In the genomic region with DNA sequence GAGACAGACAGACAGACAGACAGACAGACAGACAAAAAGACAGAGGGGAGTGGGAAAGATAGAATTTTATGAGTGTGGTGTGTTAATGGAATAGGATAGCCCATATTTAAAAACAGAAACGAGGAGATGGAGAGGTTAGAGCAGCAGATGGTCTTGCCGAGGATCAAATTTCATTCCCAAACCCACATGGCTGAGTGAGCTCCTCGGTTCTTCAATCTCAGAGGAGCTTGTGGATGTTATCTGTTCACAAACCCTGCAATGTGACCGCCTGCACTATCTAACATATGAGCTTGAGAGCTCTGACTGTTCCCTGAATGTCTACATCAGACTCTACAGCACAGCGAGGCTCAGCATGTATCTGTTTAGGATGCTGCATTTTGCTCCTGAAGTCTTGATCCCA, we compare ENCODE assay signal across 29 mouse cellular contexts. TPM values are rescaled to one million over a fixed set of nuclear protein-coding genes. Genes with fewer than 3 reads are reported as not detected.
DNase-seq lines count a peak whose midpoint lies in the region; ATAC-seq and TF ChIP-seq lines count a peak whose summit lies in the region.
"Had no signal": no experiment of that assay in that cellular context is flagged by ENCODE, and none has a peak within 500 bp of the region (broad histone marks: within the 10 kb centered on the region; RNA-seq: fewer than 3 reads in every experiment).

No protein-coding gene starts in this region.

- H3K9me3 ChIP-seq in kidney, embryonic 15.5 days (replicated peaks): no peaks in the 10 kb centered on the region
- no peaks in the 10 kb centered on the region for H3K9me3 ChIP-seq in limb, embryonic 13.5 days
- H3K9me3 ChIP-seq in limb, embryonic 10.5 days (replicated peaks): no peaks in the 10 kb centered on the region
- H3K9me3 ChIP-seq: embryonic facial prominence, embryonic 13.5 days; forebrain, embryonic 10.5 days; forebrain, embryonic 13.5 days; heart, embryonic 10.5 days; heart, embryonic 13.5 days had no signal

- no peaks in the 10 kb centered on the region for H3K27me3 ChIP-seq in kidney, embryonic 15.5 days
- no peaks in the 10 kb centered on the region for H3K27me3 ChIP-seq in limb, embryonic 13.5 days
- H3K27me3 ChIP-seq in limb, embryonic 10.5 days (ENCODE audit: low read depth, poor library complexity, severe bottlenecking): no peaks in the 10 kb centered on the region
- H3K27me3 ChIP-seq: embryonic facial prominence, embryonic 13.5 days; forebrain, embryonic 13.5 days; heart, embryonic 13.5 days had no signal

- TF ChIP-seq CTCF in layer of hippocampus, adult 2 months (conservative IDR thresholded peaks at IDR 0.05): no peak

- 17% methylated on average over 5 of the region's 5 CpGs for WGBS in kidney, embryonic 15.5 days
- 33% methylated on average over 5 of the region's 5 CpGs for WGBS in limb, embryonic 13.5 days
- 46% methylated on average over 5 of the region's 5 CpGs for WGBS in limb, embryonic 10.5 days

- peak overlapping the region; percentile 64 for H3K27ac ChIP-seq in kidney, embryonic 15.5 days
- no peak overlapping the region for H3K27ac ChIP-seq in limb, embryonic 13.5 days
- H3K27ac ChIP-seq in limb, embryonic 10.5 days: no peak overlapping the region
- no peak overlapping the region for H3K27ac ChIP-seq in layer of hippocampus, adult 2 months
- H3K27ac ChIP-seq: embryonic facial prominence, embryonic 13.5 days; forebrain, embryonic 10.5 days; forebrain, embryonic 13.5 days; heart, adult 2 months; heart, embryonic 10.5 days; heart, embryonic 13.5 days; hindbrain, embryonic 14.5 days; hindbrain, postnatal 0 days had no signal

- no peaks in the 10 kb centered on the region for H3K36me3 ChIP-seq in kidney, embryonic 15.5 days
- H3K36me3 ChIP-seq in limb, embryonic 13.5 days: no peaks in the 10 kb centered on the region
- H3K36me3 ChIP-seq in limb, embryonic 10.5 days: no peaks in the 10 kb centered on the region
- H3K36me3 ChIP-seq: embryonic facial prominence, embryonic 13.5 days; forebrain, embryonic 10.5 days; heart, embryonic 13.5 days had no signal

- ATAC-seq in kidney, embryonic 15.5 days (replicated peaks; ENCODE audit: low FRiP score): peak; percentile 44
- peak; percentile 40; the same call in 1 of the 2 replicates for ATAC-seq in limb, embryonic 13.5 days (ENCODE audit: low FRiP score, low read depth)
- ATAC-seq: CD4-positive, CD25-positive, alpha-beta regulatory T cell, adult 4 months; forebrain, embryonic 13.5 days; forebrain, embryonic 16.5 days; hindbrain, postnatal 0 days had no signal

- H3K4me1 ChIP-seq in kidney, embryonic 15.5 days: peaks cover 16% of the 10 kb centered on the region
- no peaks in the 10 kb centered on the region for H3K4me1 ChIP-seq in limb, embryonic 13.5 days
- H3K4me1 ChIP-seq in limb, embryonic 10.5 days: no peaks in the 10 kb centered on the region; the same call in 1 of the 2 replicates
- H3K4me1 ChIP-seq: embryonic facial prominence, embryonic 13.5 days; forebrain, embryonic 10.5 days; forebrain, embryonic 13.5 days; heart, embryonic 10.5 days had no signal

- H3K9ac ChIP-seq in kidney, embryonic 15.5 days: no peak overlapping the region
- no peak overlapping the region for H3K9ac ChIP-seq in limb, embryonic 13.5 days
- H3K9ac ChIP-seq: embryonic facial prominence, embryonic 13.5 days; forebrain, embryonic 13.5 days; heart, embryonic 13.5 days; hindbrain, embryonic 14.5 days had no signal

- H3K4me2 ChIP-seq in kidney, embryonic 15.5 days: no peak overlapping the region
- H3K4me2 ChIP-seq in limb, embryonic 13.5 days (replicated peaks): no peak overlapping the region
- H3K4me2 ChIP-seq: embryonic facial prominence, embryonic 13.5 days; forebrain, embryonic 13.5 days; heart, embryonic 13.5 days; hindbrain, embryonic 14.5 days had no signal

- no peak overlapping the region for H3K4me3 ChIP-seq in kidney, embryonic 15.5 days (replicated peaks)
- no peak overlapping the region for H3K4me3 ChIP-seq in limb, embryonic 13.5 days
- H3K4me3 ChIP-seq in limb, embryonic 10.5 days: no peak overlapping the region
- no peak overlapping the region for H3K4me3 ChIP-seq in layer of hippocampus, adult 2 months
- H3K4me3 ChIP-seq: embryonic facial prominence, embryonic 13.5 days; forebrain, embryonic 10.5 days; forebrain, embryonic 13.5 days; heart, adult 2 months; heart, embryonic 10.5 days; heart, embryonic 13.5 days had no signal

- no peak for DNase-seq in kidney, postnatal 10 days
- DNase-seq in limb, embryonic 10.5 days (ENCODE audit: low spot score): no peak
- DNase-seq in yolk sac, embryonic 10.5 days (ENCODE audit: low spot score): peak; percentile 4
- DNase-seq in layer of hippocampus, adult 2 months (ENCODE audit: low spot score in 2 of 2): no peak
- DNase-seq: adrenal gland, adult 2 months; adrenal gland, postnatal 14 days; cerebellum, adult 18-20 months; cerebellum, adult 9-10 months; cerebellum, postnatal 14 days; gastrocnemius, postnatal 10 days; gastrocnemius, postnatal 36 days; heart, adult 2 months; heart, postnatal 14 days; heart, postnatal 4 days had no signal

RNA-seq across cellular contexts. Expression of gene Rimkla, which starts 19.3 kb away (rescaled TPM):
- polyA plus RNA-seq in kidney, embryonic 15.5 days (2015; fragmentation: Nextera tagmentation; extraction: Ambion mirVana): 1.9 and 2.4 TPM in 2 replicates
- 0.96 and 1.2 TPM in 2 replicates for polyA plus RNA-seq in limb, embryonic 13.5 days (2015; fragmentation: Nextera tagmentation; extraction: Ambion mirVana)
- polyA plus RNA-seq in limb, embryonic 10.5 days (2016; fragmentation: Nextera tagmentation; extraction: Ambion mirVana): 0.46 and 0.86 TPM in 2 replicates
- 10 to 100 TPM; 13.3 to 14.1 TPM for total RNA-seq in layer of hippocampus, adult 2 months (2021)
- total RNA-seq: gastrocnemius, adult 18-20 months; gastrocnemius, postnatal 36 days; MEL had no signal
- polyA plus RNA-seq: C2C12 had no signal

RNA-seq across cellular contexts. Expression of gene Zmynd12, which starts 50.5 kb away (rescaled TPM):
- 0.44 and 0.51 TPM in 2 replicates for polyA plus RNA-seq in kidney, embryonic 15.5 days (2015; fragmentation: Nextera tagmentation; extraction: Ambion mirVana)
- 0.19 and 0.34 TPM in 2 replicates for polyA plus RNA-seq in limb, embryonic 13.5 days (2015; fragmentation: Nextera tagmentation; extraction: Ambion mirVana)
- polyA plus RNA-seq in limb, embryonic 10.5 days (2016; fragmentation: Nextera tagmentation; extraction: Ambion mirVana): 0.20 TPM in 1 of 2 replicates, not detected in the other
- total RNA-seq in layer of hippocampus, adult 2 months (2021): under 1 TPM; 0.39 to 0.41 TPM
- total RNA-seq: gastrocnemius, adult 18-20 months; gastrocnemius, postnatal 10 days; gastrocnemius, postnatal 36 days; granulocyte monocyte progenitor cell, adult 5-6 weeks; heart, adult 2 months; heart, postnatal 14 days; heart, postnatal 4 days; hindbrain, postnatal 0 days; MEL had no signal
- polyA plus RNA-seq: C2C12; embryonic facial prominence, embryonic 13.5 days had no signal

RNA-seq across cellular contexts. Expression of gene Ppcs, which starts 50.9 kb away (rescaled TPM):
- polyA plus RNA-seq in kidney, embryonic 15.5 days (2015; fragmentation: Nextera tagmentation; extraction: Ambion mirVana): 41.6 and 44.1 TPM in 2 replicates
- 29.3 and 33.0 TPM in 2 replicates for polyA plus RNA-seq in limb, embryonic 13.5 days (2015; fragmentation: Nextera tagmentation; extraction: Ambion mirVana)
- 37.1 and 41.4 TPM in 2 replicates for polyA plus RNA-seq in limb, embryonic 10.5 days (2016; fragmentation: Nextera tagmentation; extraction: Ambion mirVana)
- total RNA-seq in layer of hippocampus, adult 2 months (2021): 1 to 10 TPM; 7.0 to 7.2 TPM

RNA-seq across cellular contexts. Expression of gene Ccdc30, which starts 57.8 kb away (rescaled TPM):
- polyA plus RNA-seq in kidney, embryonic 15.5 days (2015; fragmentation: Nextera tagmentation; extraction: Ambion mirVana): 6.6 and 6.8 TPM in 2 replicates
- polyA plus RNA-seq in limb, embryonic 13.5 days (2015; fragmentation: Nextera tagmentation; extraction: Ambion mirVana): 6.6 and 7.5 TPM in 2 replicates
- polyA plus RNA-seq in limb, embryonic 10.5 days (2016; fragmentation: Nextera tagmentation; extraction: Ambion mirVana): 4.7 and 7.0 TPM in 2 replicates
- 10 to 100 TPM; 24.8 to 25.8 TPM for total RNA-seq in layer of hippocampus, adult 2 months (2021)
- total RNA-seq: gastrocnemius, adult 18-20 months; granulocyte monocyte progenitor cell, adult 5-6 weeks; MEL had no signal
